Mouse (Mus musculus): Measurements from ENCODE around the gene Lmf2. TPM values are rescaled to one million over a fixed set of nuclear protein-coding genes. Genes with fewer than 3 reads are reported as not detected.

Lmf2 gene
- 5.0 TPM for polyA plus RNA-seq (2014; fragmentation: Illumina TruSeq; extraction: RNeasy Lipid Tissue Mini Kit (QIAGEN cat#74804); ENCODE audit: low read depth, low replicate concordance)

DNA sequence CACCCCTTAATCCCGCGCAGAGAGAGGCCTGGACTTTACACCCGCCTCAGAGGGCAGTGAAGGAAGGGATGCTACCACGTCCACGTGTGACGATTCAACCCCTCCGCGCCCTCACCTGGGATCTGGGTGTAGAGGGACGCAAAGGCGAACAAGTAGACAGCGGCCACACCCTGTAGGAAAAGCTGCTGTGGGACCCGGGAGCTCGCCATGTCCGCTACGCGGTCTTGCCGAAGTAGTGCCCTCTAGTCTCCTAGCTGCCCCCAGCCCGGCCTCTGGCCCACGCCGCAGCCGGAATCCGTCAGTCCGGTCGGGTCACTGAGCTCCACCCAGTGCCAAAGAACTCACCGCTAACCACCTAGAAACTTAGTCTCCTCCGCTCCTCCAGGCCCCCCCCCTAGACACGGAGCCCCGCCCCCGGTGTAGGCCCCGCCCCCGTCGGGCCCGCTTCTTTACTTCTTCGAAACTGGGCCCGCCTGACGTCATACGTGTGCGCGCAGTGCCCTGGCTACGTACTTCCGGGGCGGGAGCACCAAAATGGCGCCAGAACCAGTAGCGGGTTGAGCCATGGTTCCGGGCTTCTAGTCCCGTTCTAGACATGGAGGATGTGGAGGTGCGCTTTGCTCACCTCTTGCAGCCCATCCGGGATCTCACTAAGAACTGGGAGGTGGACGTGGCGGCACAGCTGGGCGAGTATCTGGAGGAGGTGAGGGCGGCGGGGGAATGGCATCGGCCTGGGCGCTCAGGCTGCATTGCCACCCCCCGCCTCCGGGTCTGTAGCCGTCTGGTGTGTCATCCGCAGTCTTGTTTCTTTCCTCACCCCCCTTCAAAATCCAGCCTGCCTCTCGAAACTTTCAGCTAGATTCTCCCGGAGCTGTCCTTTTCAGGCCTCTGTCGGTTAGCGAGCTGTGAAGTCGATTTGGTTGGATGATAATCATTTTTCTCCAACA, at the start of gene Lmf2, which contains the start of gene Ncaph2:
Gene Lmf2 (minus strand): TSS at position 419 of the 947 bp plus-strand sequence.
Gene Ncaph2 (plus strand): TSS at position 479 of the 947 bp plus-strand sequence.

DNA sequence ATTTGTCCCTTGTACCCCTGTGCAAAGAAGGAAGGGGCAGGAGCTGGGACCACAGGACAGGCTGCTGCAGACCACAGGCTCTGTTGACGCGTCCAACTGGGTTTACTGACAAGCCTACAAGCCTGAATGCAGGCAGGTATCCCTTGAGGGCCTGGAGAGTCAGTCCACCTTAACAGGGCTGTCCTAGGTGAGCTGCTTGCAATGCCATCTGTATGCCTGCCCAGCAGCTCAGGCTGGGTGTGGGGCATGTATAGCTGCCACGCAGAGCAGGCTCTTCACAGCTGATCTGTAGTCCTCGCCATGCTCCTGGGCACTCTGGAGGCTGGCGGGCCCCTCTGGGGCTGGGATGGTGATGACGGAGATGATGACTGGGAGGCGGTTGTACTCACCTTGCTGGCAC, 29.2 kb upstream of the Lmf2 start, which contains the start of gene Klhdc7b:
Gene Klhdc7b (plus strand): TSS at position 301 of the 400 bp plus-strand sequence.

DNA sequence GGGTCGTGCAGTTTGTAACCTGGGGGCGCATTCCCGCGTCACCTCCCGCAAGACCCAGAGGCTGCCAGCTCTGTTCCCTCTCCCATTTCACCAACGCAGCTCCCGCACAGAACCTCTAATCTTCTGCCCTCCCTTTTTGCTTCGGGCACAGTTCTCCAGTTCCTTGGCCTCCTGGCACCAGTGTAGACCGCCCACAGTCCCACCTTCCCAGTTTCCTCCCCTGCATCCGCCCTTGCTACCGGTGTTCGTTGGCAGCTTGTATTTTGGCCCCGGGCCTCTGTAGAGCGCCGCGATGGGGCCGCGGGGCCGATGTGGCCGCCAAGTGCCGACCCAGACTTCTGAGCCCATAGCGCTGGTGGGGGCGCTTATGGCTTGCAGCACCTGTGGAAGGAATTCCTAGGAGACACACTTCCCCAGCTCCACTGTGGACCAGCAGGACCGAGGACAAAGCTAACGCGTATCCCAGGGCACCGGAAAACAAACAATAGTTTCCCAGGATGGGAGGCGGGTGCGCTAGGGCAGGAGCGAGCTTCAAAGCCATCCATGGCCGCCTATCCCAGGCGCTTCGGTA, 23.5 kb upstream of the Lmf2 start, which contains the start of gene Odf3b:
Gene Odf3b (minus strand): TSS at position 452 of the 571 bp plus-strand sequence.

DNA sequence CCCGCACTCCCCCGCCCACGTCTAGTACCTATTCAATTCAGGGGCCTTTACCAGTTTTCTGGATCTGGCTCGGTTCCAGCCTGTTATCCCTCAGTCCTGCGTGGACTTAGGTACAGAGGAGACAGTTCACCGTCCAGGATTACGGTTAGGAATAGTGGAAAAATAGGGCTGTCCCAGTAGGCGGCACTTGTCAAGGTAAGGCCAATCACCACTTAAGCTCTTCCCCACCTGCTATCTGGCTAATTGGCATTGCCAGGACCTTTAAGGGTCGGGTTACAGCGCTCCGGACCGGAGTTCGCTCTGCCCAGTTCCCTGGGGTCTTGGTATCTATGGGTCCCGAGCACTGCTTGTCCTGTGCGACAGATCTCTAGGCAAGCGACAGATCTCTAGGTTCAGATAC, 21.5 kb upstream of the Lmf2 start, which contains the start of gene Tymp:
Gene Tymp (minus strand): TSS at position 83 of the 400 bp plus-strand sequence.

DNA sequence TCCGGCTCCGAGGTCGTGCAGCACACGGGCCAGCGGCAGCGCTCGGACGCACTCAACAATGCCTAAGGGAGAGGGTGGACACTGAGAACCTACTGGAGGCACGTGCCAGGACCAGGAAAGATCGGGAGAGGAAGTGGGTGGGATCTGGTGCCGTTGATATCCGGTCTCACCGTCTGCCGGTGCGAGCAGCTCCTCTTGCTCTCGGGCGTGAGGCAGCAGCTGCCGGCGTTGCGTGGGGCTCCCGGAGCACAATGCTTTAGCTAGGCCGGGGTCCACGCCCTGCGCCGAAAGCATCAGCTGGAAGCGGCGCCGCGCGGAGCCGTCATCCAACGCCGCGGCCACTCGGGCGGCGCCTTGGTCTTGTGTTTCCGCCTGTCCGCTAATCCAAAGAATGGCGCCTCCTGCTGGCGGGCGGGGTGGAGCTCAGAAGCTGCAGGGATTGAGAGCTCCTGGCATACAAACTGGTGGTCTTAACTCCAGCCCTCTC, 18.3 kb upstream of the Lmf2 start, which contains the start of gene Sco2:
Gene Sco2 (minus strand): TSS at position 85 of the 487 bp plus-strand sequence.

DNA sequence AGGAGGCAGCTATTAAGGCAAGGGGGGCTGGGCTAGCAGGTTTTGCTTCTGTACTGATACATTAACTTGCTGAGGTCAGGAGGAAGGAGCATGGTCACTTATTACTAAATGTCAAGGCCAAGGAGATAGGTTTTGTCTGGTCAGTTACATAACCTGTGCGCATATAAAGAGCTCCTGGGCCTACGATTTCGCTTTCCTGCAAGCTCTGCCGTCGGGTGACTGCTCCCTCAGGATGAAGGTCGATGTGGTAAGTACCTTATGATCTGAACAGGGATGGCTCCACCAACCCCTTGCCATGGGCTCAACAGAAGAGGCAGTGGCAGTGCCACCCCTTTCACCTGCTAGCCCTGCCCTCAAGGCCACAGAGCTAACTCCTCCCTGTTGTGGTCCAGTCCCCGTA, 21.2 kb downstream of the Lmf2 start, which contains the start of gene Miox:
Gene Miox (plus strand): TSS at position 128 of the 400 bp plus-strand sequence.

DNA sequence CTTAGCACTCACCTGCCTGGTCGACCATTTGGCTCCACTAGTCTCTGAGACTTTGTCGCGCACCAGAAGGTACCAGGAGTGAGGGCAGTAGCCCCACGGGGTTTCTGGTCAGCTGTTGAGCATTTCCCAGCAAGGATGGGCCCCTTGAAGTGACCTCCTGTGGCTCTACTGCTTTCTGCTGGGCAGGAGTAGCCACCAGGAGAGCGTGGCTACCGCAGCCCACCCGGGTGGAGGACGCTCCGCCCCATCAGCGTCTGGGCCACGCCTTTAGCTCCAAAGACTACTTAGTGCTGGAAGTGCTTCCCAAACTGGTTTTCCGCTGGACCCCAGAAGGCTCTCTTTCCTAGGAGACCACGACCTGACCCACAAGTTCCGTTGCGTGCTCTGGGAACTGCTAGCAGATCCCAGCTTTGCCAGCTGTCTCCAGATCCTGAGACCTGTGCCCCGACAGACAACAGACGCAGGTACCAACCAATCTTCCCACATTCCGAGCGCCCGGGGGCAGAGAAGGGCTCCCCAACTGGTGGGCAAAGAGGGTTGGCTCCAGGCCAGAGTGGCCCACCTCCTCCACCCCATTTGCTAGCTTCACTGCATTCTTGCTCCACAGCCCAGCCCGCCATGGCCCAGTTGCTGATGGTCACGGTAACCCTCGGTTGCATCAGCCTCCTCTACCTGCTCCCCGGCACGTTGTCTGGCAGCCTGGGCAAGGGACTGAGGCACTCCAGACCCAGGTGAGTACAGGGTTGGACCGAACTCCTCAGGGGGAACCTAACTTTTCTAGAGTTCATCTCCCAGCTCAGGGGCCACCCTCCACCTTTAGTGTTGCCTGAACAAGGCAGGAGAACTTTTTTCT, 32.6 kb downstream of the Lmf2 start, which contains the start of gene Adm2:
Gene Adm2 (plus strand): TSS at position 51 of the 853 bp plus-strand sequence.

DNA sequence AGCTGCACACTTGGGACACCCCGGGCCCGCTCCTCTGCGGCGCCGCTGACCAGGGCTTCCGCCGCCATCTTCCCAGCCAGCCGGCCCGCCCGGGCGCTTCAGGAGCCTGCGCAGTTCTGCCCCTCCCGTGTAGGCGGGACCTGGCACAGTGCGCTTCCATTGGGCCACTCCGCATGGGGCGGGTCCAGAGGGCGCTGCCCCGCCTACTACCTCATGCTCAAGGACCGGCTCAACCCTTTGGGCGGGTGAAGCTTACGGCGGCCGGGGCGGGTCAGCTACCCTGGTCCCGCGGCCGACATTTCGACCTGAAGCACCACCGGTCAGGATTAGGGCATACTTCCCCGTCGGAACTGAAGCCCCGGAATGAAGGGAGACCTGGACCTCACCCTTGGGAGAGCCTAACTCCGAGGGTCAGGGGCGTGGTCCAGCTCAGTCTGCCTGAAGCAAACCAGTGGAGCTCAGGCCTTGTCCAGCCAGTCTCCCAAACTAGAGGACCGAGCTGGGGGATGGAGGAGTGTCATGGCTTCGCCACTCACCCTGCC, 40.2 kb downstream of the Lmf2 start, which contains the start of gene Sbf1:
Gene Sbf1 (minus strand): TSS at position 122 of the 542 bp plus-strand sequence.

Other genes with a start within 250 kb of the Lmf2 start
- 1.4 TPM for gene Tubgcp6, start 232.5 kb downstream of the Lmf2 start, polyA plus RNA-seq (2014; fragmentation: Illumina TruSeq; extraction: RNeasy Lipid Tissue Mini Kit (QIAGEN cat#74804); ENCODE audit: low read depth, low replicate concordance)
- 0.63 TPM for gene Hdac10, start 227.0 kb downstream of the Lmf2 start, polyA plus RNA-seq (2014; fragmentation: Illumina TruSeq; extraction: RNeasy Lipid Tissue Mini Kit (QIAGEN cat#74804); ENCODE audit: low read depth, low replicate concordance)
- 1.2 TPM for gene Mapk12, start 215.0 kb downstream of the Lmf2 start, polyA plus RNA-seq (2014; fragmentation: Illumina TruSeq; extraction: RNeasy Lipid Tissue Mini Kit (QIAGEN cat#74804); ENCODE audit: low read depth, low replicate concordance)
- gene Mapk11, start 206.0 kb downstream of the Lmf2 start, polyA plus RNA-seq (2014; fragmentation: Illumina TruSeq; extraction: RNeasy Lipid Tissue Mini Kit (QIAGEN cat#74804); ENCODE audit: low read depth, low replicate concordance), result 0.41 TPM
- 8.3 TPM for gene Plxnb2, start 174.9 kb downstream of the Lmf2 start, polyA plus RNA-seq (2014; fragmentation: Illumina TruSeq; extraction: RNeasy Lipid Tissue Mini Kit (QIAGEN cat#74804); ENCODE audit: low read depth, low replicate concordance)
- gene Dennd6b, start 159.2 kb downstream of the Lmf2 start, polyA plus RNA-seq (2014; fragmentation: Illumina TruSeq; extraction: RNeasy Lipid Tissue Mini Kit (QIAGEN cat#74804); ENCODE audit: low read depth, low replicate concordance), result 0.66 TPM
- 12.7 TPM for gene Ppp6r2, start 144.1 kb downstream of the Lmf2 start, polyA plus RNA-seq (2014; fragmentation: Illumina TruSeq; extraction: RNeasy Lipid Tissue Mini Kit (QIAGEN cat#74804); ENCODE audit: low read depth, low replicate concordance)
- 4.3 TPM for gene Sbf1, start 40.3 kb downstream of the Lmf2 start, polyA plus RNA-seq (2014; fragmentation: Illumina TruSeq; extraction: RNeasy Lipid Tissue Mini Kit (QIAGEN cat#74804); ENCODE audit: low read depth, low replicate concordance)
- not detected for gene Adm2, start 32.9 kb downstream of the Lmf2 start, polyA plus RNA-seq (2014; fragmentation: Illumina TruSeq; extraction: RNeasy Lipid Tissue Mini Kit (QIAGEN cat#74804); ENCODE audit: low read depth, low replicate concordance)
- gene Miox, start 21.3 kb downstream of the Lmf2 start, polyA plus RNA-seq (2014; fragmentation: Illumina TruSeq; extraction: RNeasy Lipid Tissue Mini Kit (QIAGEN cat#74804); ENCODE audit: low read depth, low replicate concordance), result not detected
- 11.4 TPM for gene Ncaph2, start 60 bp upstream of the Lmf2 start, polyA plus RNA-seq (2014; fragmentation: Illumina TruSeq; extraction: RNeasy Lipid Tissue Mini Kit (QIAGEN cat#74804); ENCODE audit: low read depth, low replicate concordance)
- 0.54 TPM for gene Sco2, start 18.2 kb upstream of the Lmf2 start, polyA plus RNA-seq (2014; fragmentation: Illumina TruSeq; extraction: RNeasy Lipid Tissue Mini Kit (QIAGEN cat#74804); ENCODE audit: low read depth, low replicate concordance)
- not detected for gene Tymp, start 21.4 kb upstream of the Lmf2 start, polyA plus RNA-seq (2014; fragmentation: Illumina TruSeq; extraction: RNeasy Lipid Tissue Mini Kit (QIAGEN cat#74804); ENCODE audit: low read depth, low replicate concordance)
- not detected for gene Odf3b, start 23.6 kb upstream of the Lmf2 start, polyA plus RNA-seq (2014; fragmentation: Illumina TruSeq; extraction: RNeasy Lipid Tissue Mini Kit (QIAGEN cat#74804); ENCODE audit: low read depth, low replicate concordance)
- not detected for gene Klhdc7b, start 29.3 kb upstream of the Lmf2 start, polyA plus RNA-seq (2014; fragmentation: Illumina TruSeq; extraction: RNeasy Lipid Tissue Mini Kit (QIAGEN cat#74804); ENCODE audit: low read depth, low replicate concordance)
- not detected for gene Syce3, start 54.8 kb upstream of the Lmf2 start, polyA plus RNA-seq (2014; fragmentation: Illumina TruSeq; extraction: RNeasy Lipid Tissue Mini Kit (QIAGEN cat#74804); ENCODE audit: low read depth, low replicate concordance)
- gene Cpt1b, start 70.2 kb upstream of the Lmf2 start, polyA plus RNA-seq (2014; fragmentation: Illumina TruSeq; extraction: RNeasy Lipid Tissue Mini Kit (QIAGEN cat#74804); ENCODE audit: low read depth, low replicate concordance), result not detected
- gene C730034F03Rik, start 73.9 kb upstream of the Lmf2 start, polyA plus RNA-seq (2014; fragmentation: Illumina TruSeq; extraction: RNeasy Lipid Tissue Mini Kit (QIAGEN cat#74804); ENCODE audit: low read depth, low replicate concordance), result 3.1 TPM
- 0.19 TPM for gene Gm44502, start 74.0 kb upstream of the Lmf2 start, polyA plus RNA-seq (2014; fragmentation: Illumina TruSeq; extraction: RNeasy Lipid Tissue Mini Kit (QIAGEN cat#74804); ENCODE audit: low read depth, low replicate concordance)
- gene Chkb, start 74.2 kb upstream of the Lmf2 start, polyA plus RNA-seq (2014; fragmentation: Illumina TruSeq; extraction: RNeasy Lipid Tissue Mini Kit (QIAGEN cat#74804); ENCODE audit: low read depth, low replicate concordance), result 107 TPM
- gene Mapk8ip2, start 98.3 kb upstream of the Lmf2 start, polyA plus RNA-seq (2014; fragmentation: Illumina TruSeq; extraction: RNeasy Lipid Tissue Mini Kit (QIAGEN cat#74804); ENCODE audit: low read depth, low replicate concordance), result 0.63 TPM
- gene Arsa, start 121.8 kb upstream of the Lmf2 start, polyA plus RNA-seq (2014; fragmentation: Illumina TruSeq; extraction: RNeasy Lipid Tissue Mini Kit (QIAGEN cat#74804); ENCODE audit: low read depth, low replicate concordance), result 3.2 TPM
- gene Shank3, start 144.0 kb upstream of the Lmf2 start, polyA plus RNA-seq (2014; fragmentation: Illumina TruSeq; extraction: RNeasy Lipid Tissue Mini Kit (QIAGEN cat#74804); ENCODE audit: low read depth, low replicate concordance), result 0.22 TPM
- gene Acr, start 212.7 kb upstream of the Lmf2 start, polyA plus RNA-seq (2014; fragmentation: Illumina TruSeq; extraction: RNeasy Lipid Tissue Mini Kit (QIAGEN cat#74804); ENCODE audit: low read depth, low replicate concordance), result not detected
- 9.3 TPM for gene Rabl2, start 236.3 kb upstream of the Lmf2 start, polyA plus RNA-seq (2014; fragmentation: Illumina TruSeq; extraction: RNeasy Lipid Tissue Mini Kit (QIAGEN cat#74804); ENCODE audit: low read depth, low replicate concordance)

Measured in sigmoid colon, adult 10 weeks (tissue).